Mouse (Mus musculus): ENCODE measurements around the gene Zfp280d. TPM values are rescaled to one million over a fixed set of nuclear protein-coding genes. Genes with fewer than 3 reads are reported as not detected.
A peak's percentile ranks its signal among the peaks of the same experiment; 100 is the strongest.

Zfp280d gene
- total and polyA plus RNA-seq, 2 experiments from 2014 or later, result 24.4 to 40.2 TPM

- TF ChIP-seq CTCF (IDR thresholded peaks at IDR 0.05), result no peak
- Histone ChIP-seq H3K27me3 (ENCODE audit: insufficient read depth, low read length) (no peaks in the 10 kb centered on the region), H3K4me3 (ENCODE audit: low read depth, low read length) (no peak overlapping the region), H3K27ac (ENCODE audit: low read depth, low read length) (no peak overlapping the region), H3K4me1 (ENCODE audit: insufficient read depth, low read length) (no peaks in the 10 kb centered on the region; the same call in 1 of the 2 replicates), H3K9me3 (ENCODE audit: low read length) (no peaks in the 10 kb centered on the region), H3K36me3 (ENCODE audit: insufficient read depth, low read length) (no peaks in the 10 kb centered on the region), H3K9ac (replicated peaks; ENCODE audit: low read length, poor library complexity, severe bottlenecking) (no peak overlapping the region), H3K4me2 (ENCODE audit: low read depth, low read length, poor library complexity, severe bottlenecking) (no peak overlapping the region)
- ATAC-seq (ENCODE audit: low FRiP score), result 0 out of 2 replicates have a peak, but pooled peaks have one; percentile 31
- WGBS, result 27% methylated on average over 15 of the region's 15 CpGs
- no peak for DNase-seq (ENCODE audit: low spot score)
Measured at GRCm38 (mm10) chr9:72409381-72410225, 134.9 kb downstream of the Zfp280d start.

GRCm38 (mm10) chr9:72411746-72412145 is 137.1 kb downstream of the Zfp280d start:
- no peak overlapping the region for H3K4me2 ChIP-seq (ENCODE audit: low read depth, low read length, poor library complexity, severe bottlenecking)
- 71% methylated on average over 2 of the region's 2 CpGs for WGBS

More at GRCm38 (mm10) chr9:72411746-72412145, 137.1 kb downstream of the Zfp280d start:
- H3K27me3 ChIP-seq (ENCODE audit: insufficient read depth, low read length), result no peaks in the 10 kb centered on the region
- H3K9me3 ChIP-seq (ENCODE audit: low read length), result no peaks in the 10 kb centered on the region
- H3K4me1 ChIP-seq (ENCODE audit: insufficient read depth, low read length), result no peaks in the 10 kb centered on the region; the same call in 1 of the 2 replicates
- no peak for ATAC-seq (ENCODE audit: low FRiP score)
- H3K27ac ChIP-seq (ENCODE audit: low read depth, low read length), result no peak overlapping the region
- no peaks in the 10 kb centered on the region for H3K36me3 ChIP-seq (ENCODE audit: insufficient read depth, low read length)
- peak; percentile 59 for DNase-seq (ENCODE audit: low spot score)
- H3K9ac ChIP-seq (replicated peaks; ENCODE audit: low read length, poor library complexity, severe bottlenecking), result no peak overlapping the region
- no peak overlapping the region for H3K4me3 ChIP-seq (ENCODE audit: low read depth, low read length)
- TF ChIP-seq CTCF (IDR thresholded peaks at IDR 0.05), result peak; percentile 83

Other genes with a start within 250 kb of the Zfp280d start
- 69.6 and 122 TPM in 2 replicates for gene Tcf12, start 163.0 kb upstream of the Zfp280d start, total RNA-seq (2014; rRNA removed)
- gene Tcf12, start 163.0 kb upstream of the Zfp280d start, polyA plus RNA-seq (2015; fragmentation: Nextera tagmentation; extraction: Ambion mirVana), result 37.4 and 37.5 TPM in 2 replicates
- gene Mns1, start 163.2 kb downstream of the Zfp280d start, total RNA-seq (2014; rRNA removed), result 1.1 and 3.1 TPM in 2 replicates
- 2.6 and 3.1 TPM in 2 replicates for gene Mns1, start 163.2 kb downstream of the Zfp280d start, polyA plus RNA-seq (2015; fragmentation: Nextera tagmentation; extraction: Ambion mirVana)
- gene Tex9, start 217.4 kb downstream of the Zfp280d start, total RNA-seq (2014; rRNA removed), result 21.1 and 25.4 TPM in 2 replicates
- gene Tex9, start 217.4 kb downstream of the Zfp280d start, polyA plus RNA-seq (2015; fragmentation: Nextera tagmentation; extraction: Ambion mirVana), result 35.9 and 44.0 TPM in 2 replicates